Mouse (Mus musculus) stomach, postnatal 0 days (tissue): ENCODE results near the gene Commd1. TPM values are rescaled to one million over a fixed set of nuclear protein-coding genes. Genes with fewer than 3 reads are reported as not detected.

ENCODE experiments used
- ATAC-seq: fragments of 200-750 bp; cut with Nextera tagmentation; 2 replicates; pipeline ENCODE4 v1.8.0; 2017; ENCODE audit not compliant: low FRiP score, low TSS enrichment
- DNase-seq: peaks from one replicate; pipeline ENCODE4 v3.0.0-alpha.2; 2016; ENCODE audit warnings: low spot score
- H3K27ac ChIP-seq: fragments of 300-500 bp; sonication (generic); replicated peaks from 2 replicates; pipeline ENCODE4 v1.5.1; 2014; ENCODE audit warnings: mild to moderate bottlenecking, control low read depth
- H3K27me3 ChIP-seq: fragments of 300-500 bp; sonication (generic); 2 replicates; pipeline ENCODE4 v1.6.1; 2014; ENCODE audit warnings: low read length; ENCODE audit not compliant: control insufficient read depth, insufficient read depth
- H3K36me3 ChIP-seq: fragments of 300-500 bp; sonication (generic); 2 replicates; pipeline ENCODE4 v1.6.1; 2014; ENCODE audit warnings: low read length, mixed read lengths; ENCODE audit not compliant: control insufficient read depth, insufficient read depth
- H3K4me1 ChIP-seq: fragments of 300-500 bp; sonication (generic); replicated peaks from 2 replicates; pipeline ENCODE4 v1.6.1; 2014; ENCODE audit warnings: antibody characterized with exemption; ENCODE audit not compliant: control insufficient read depth, insufficient read depth
- H3K4me2 ChIP-seq: fragments of 300-500 bp; sonication (generic); replicated peaks from 2 replicates; pipeline ENCODE4 v1.6.1; 2014; ENCODE audit warnings: low read depth, mild to moderate bottlenecking, control low read depth, moderate library complexity
- H3K4me3 ChIP-seq: fragments of 300-500 bp; sonication (generic); 2 replicates; pipeline ENCODE4 v1.5.1; 2014; ENCODE audit warnings: low read depth, low read length, control low read depth
- H3K9ac ChIP-seq: fragments of 300-500 bp; sonication (generic); 2 replicates; pipeline ENCODE4 v1.6.1; 2014; ENCODE audit warnings: mild to moderate bottlenecking, low read length, control low read depth, mixed read lengths
- H3K9me3 ChIP-seq: fragments of 300-500 bp; sonication (generic); 2 replicates; pipeline ENCODE4 v1.6.1; 2016; ENCODE audit warnings: low read length; ENCODE audit not compliant: control insufficient read depth
- CTCF ChIP-seq: IDR thresholded peaks from 2 replicates; pipeline ENCODE4 v1.5.1; 2016; ENCODE audit warnings: antibody characterized with exemption, low read depth, mild to moderate bottlenecking, moderate library complexity
- EP300 ChIP-seq: optimal IDR thresholded peaks from 2 replicates; pipeline ENCODE3; 2016; ENCODE audit warnings: antibody characterized with exemption
- WGBS: fragments of 180-500 bp; shearing (Covaris S2); extraction: QIAGEN DNeasy Blood & Tissue Kit; methylation state at CpG from one replicate; pipeline ENCODE4 v1.1.7; 2014; 5-methylcytosine and 5-hydroxymethylcytosine counted together
- polyA plus RNA-seq: library from polyadenylated mRNA; unstranded; fragments of >200 nt; fragmentation: Nextera tagmentation; extraction: Ambion mirVana; gene quantifications from 2 replicates; pipeline ENCODE4 v1.2.1, GENCODE M21; 2015

The Commd1 gene
- polyA plus RNA-seq, 1 experiment from 2014 or later = 269 TPM

- H3K27me3 ChIP-seq = no peaks in the 10 kb centered on the region
- H3K36me3 ChIP-seq = no peaks in the 10 kb centered on the region
- H3K4me2 ChIP-seq = no peak overlapping the region
- no peaks in the 10 kb centered on the region for H3K4me1 ChIP-seq
- ATAC-seq (no peak), DNase-seq (no peak)
- H3K4me3 ChIP-seq = no peak overlapping the region
- no peak overlapping the region for H3K27ac ChIP-seq
- WGBS = 73% methylated on average over 24 of the region's 24 CpGs
- H3K9me3 ChIP-seq = no peaks in the 10 kb centered on the region
- no peak for TF ChIP-seq CTCF
- no peak for TF ChIP-seq EP300
- no peak overlapping the region for H3K9ac ChIP-seq
Observed at GRCm38 (mm10) chr11:23020116-23020770, 38.1 kb upstream of the Commd1 start.

GRCm38 (mm10) chr11:23017943-23018342 lies 35.8 kb upstream of the Commd1 start:
- Histone ChIP-seq H3K9ac (no peak overlapping the region), H3K4me1 (no peaks in the 10 kb centered on the region), H3K4me3 (no peak overlapping the region), H3K9me3 (no peaks in the 10 kb centered on the region), H3K27ac (no peak overlapping the region), H3K36me3 (no peaks in the 10 kb centered on the region), H3K27me3 (no peaks in the 10 kb centered on the region), H3K4me2 (no peak overlapping the region)
- DNase-seq (no peak), ATAC-seq (no peak)
- 92% methylated on average over 4 of the region's 4 CpGs for WGBS
- TF ChIP-seq EP300 = no peak
- TF ChIP-seq CTCF = no peak

DNA sequence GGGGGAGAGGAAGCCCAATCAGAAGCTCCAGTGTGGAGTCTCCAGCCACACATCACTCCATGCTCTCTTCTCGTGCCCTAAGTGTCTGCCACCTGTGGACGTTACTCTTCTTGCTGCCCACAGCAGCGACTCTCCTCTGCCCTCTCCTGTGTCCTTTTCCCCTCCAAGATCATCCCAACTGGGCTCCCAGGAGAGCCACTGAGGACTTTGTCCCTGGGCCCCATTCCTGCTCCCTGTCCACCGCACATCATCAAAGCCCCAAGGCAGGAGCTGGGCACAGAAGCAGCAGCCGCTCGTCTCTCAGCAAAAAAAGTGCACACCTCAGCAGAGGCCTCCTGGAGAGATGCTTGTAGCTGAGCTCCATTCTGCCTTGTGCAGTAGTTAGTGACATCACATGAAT lies 32.8 kb upstream of the Commd1 start:
- no peak for TF ChIP-seq EP300
- TF ChIP-seq CTCF = no peak
- no peak overlapping the region for H3K27ac ChIP-seq
- ATAC-seq (no peak), DNase-seq (no peak)
- no peak overlapping the region for H3K9ac ChIP-seq
- H3K4me1 ChIP-seq = no peaks in the 10 kb centered on the region
- 78% methylated on average over 6 of the region's 6 CpGs for WGBS
- no peak overlapping the region for H3K4me2 ChIP-seq
- no peaks in the 10 kb centered on the region for H3K36me3 ChIP-seq
- no peak overlapping the region for H3K4me3 ChIP-seq
- no peaks in the 10 kb centered on the region for H3K27me3 ChIP-seq
- no peaks in the 10 kb centered on the region for H3K9me3 ChIP-seq

- Histone ChIP-seq H3K4me1 (no peaks in the 10 kb centered on the region), H3K9ac (no peak overlapping the region), H3K4me3 (no peak overlapping the region), H3K4me2 (no peak overlapping the region), H3K9me3 (no peaks in the 10 kb centered on the region), H3K27ac (peak overlapping the region; percentile 30; the same call in 1 of the 2 replicates), H3K27me3 (no peaks in the 10 kb centered on the region), H3K36me3 (no peaks in the 10 kb centered on the region)
- TF ChIP-seq EP300 (no peak), CTCF (peak; percentile 70)
- ATAC-seq (peak; percentile 57; the same call in 1 of the 2 replicates), DNase-seq (no peak)
- 93% methylated on average over 4 of the region's 4 CpGs for WGBS
Observed at GRCm38 (mm10) chr11:23013580-23014294, 31.6 kb upstream of the Commd1 start.

GRCm38 (mm10) chr11:23013096-23013495 lies 30.9 kb upstream of the Commd1 start:
- Histone ChIP-seq H3K27ac (peak overlapping the region; percentile 30; the same call in 1 of the 2 replicates), H3K27me3 (no peaks in the 10 kb centered on the region), H3K36me3 (no peaks in the 10 kb centered on the region), H3K4me2 (no peak overlapping the region), H3K4me1 (no peaks in the 10 kb centered on the region), H3K4me3 (no peak overlapping the region), H3K9ac (no peak overlapping the region), H3K9me3 (no peaks in the 10 kb centered on the region)
- TF ChIP-seq CTCF (no peak), EP300 (no peak)
- DNase-seq (no peak), ATAC-seq (peak; percentile 47; the same call in 1 of the 2 replicates)
- WGBS = 33% methylated on average over 1 of the region's 1 CpGs

DNA sequence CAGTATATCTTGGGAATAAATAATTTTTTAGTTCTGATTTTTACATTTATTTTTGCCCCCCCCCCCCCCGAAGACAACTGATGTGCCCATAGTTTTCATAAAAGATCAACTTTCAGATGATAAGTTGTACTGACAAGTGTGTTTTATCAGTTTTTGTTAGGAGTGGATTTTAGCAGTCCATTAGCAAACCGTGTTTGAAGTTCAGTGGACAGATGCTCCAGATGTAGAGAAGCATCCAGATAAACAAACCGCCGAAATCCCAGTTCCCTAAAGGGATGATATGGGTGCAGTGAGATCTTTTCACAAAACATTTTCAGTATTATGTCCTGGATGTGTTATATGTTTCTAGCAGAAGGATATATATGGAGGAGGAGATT lies 26.6 kb upstream of the Commd1 start:
- ATAC-seq (no peak), DNase-seq (no peak)
- H3K27me3 ChIP-seq = no peaks in the 10 kb centered on the region
- H3K4me2 ChIP-seq = peak overlapping the region; percentile 61
- 9% methylated on average over 4 of the region's 4 CpGs for WGBS
- peak overlapping the region; percentile 58 for H3K4me3 ChIP-seq
- H3K9ac ChIP-seq = peak overlapping the region; percentile 73; the same call in 1 of the 2 replicates
- H3K4me1 ChIP-seq = no peaks in the 10 kb centered on the region
- no peaks in the 10 kb centered on the region for H3K9me3 ChIP-seq
- TF ChIP-seq EP300 (no peak), CTCF (no peak)
- H3K27ac ChIP-seq = no peak overlapping the region
- H3K36me3 ChIP-seq = peaks cover 4% of the 10 kb centered on the region
